Mouse (Mus musculus) hindbrain, embryonic 11.5 days (tissue): Measurements from ENCODE around the gene Arl5a. TPM values are rescaled to one million over a fixed set of nuclear protein-coding genes. Genes with fewer than 3 reads are reported as not detected.

Source experiments
- ATAC-seq: fragments of 200-750 bp; cut with Nextera tagmentation; 2 replicates; pipeline ENCODE4 v1.8.0; 2017; ENCODE audit warnings: mild to moderate bottlenecking, moderate TSS enrichment, moderate library complexity; ENCODE audit not compliant: low FRiP score
- DNase-seq: peaks from one replicate; pipeline ENCODE4 v3.0.0-alpha.2; 2015; ENCODE audit warnings: low spot score
- H3K27ac ChIP-seq: fragments of 300-500 bp; sonication (generic); 2 replicates; pipeline ENCODE4 v1.5.1; 2014; ENCODE audit warnings: mild to moderate bottlenecking, low read depth, low read length
- H3K27me3 ChIP-seq: fragments of 300-500 bp; sonication (generic); 2 replicates; pipeline ENCODE4 v1.6.1; 2014; ENCODE audit warnings: mild to moderate bottlenecking, low read length, moderate library complexity, mixed read lengths; ENCODE audit not compliant: control insufficient read depth, insufficient read depth
- H3K36me3 ChIP-seq: fragments of 300-500 bp; sonication (generic); 2 replicates; pipeline ENCODE4 v1.6.1; 2014; ENCODE audit warnings: mild to moderate bottlenecking, low read length, moderate library complexity, mixed read lengths; ENCODE audit not compliant: control insufficient read depth, insufficient read depth
- H3K4me1 ChIP-seq: fragments of 300-500 bp; sonication (generic); replicated peaks from 2 replicates; pipeline ENCODE4 v1.6.1; 2014; ENCODE audit warnings: low read length, mixed read lengths; ENCODE audit not compliant: control insufficient read depth, insufficient read depth
- H3K4me2 ChIP-seq: fragments of 300-500 bp; sonication (generic); replicated peaks from 2 replicates; pipeline ENCODE4 v1.6.1; 2014; ENCODE audit warnings: mild to moderate bottlenecking, low read depth, low read length
- H3K4me3 ChIP-seq: fragments of 300-500 bp; sonication (generic); 2 replicates; pipeline ENCODE4 v1.5.1; 2014; ENCODE audit warnings: low read depth, low read length
- H3K9ac ChIP-seq: fragments of 300-500 bp; sonication (generic); 2 replicates; pipeline ENCODE4 v1.6.1; 2014; ENCODE audit warnings: low read depth, low read length
- H3K9me3 ChIP-seq: fragments of 300-500 bp; sonication (generic); 2 replicates; pipeline ENCODE4 v1.6.1; 2016; ENCODE audit warnings: low read length; ENCODE audit not compliant: control insufficient read depth
- WGBS: fragments of 180-500 bp; shearing (Covaris S2); extraction: QIAGEN DNeasy Blood & Tissue Kit; methylation state at CpG from one replicate; pipeline ENCODE4 v1.1.7; 2014; 5-methylcytosine and 5-hydroxymethylcytosine counted together
- polyA plus RNA-seq: library from polyadenylated mRNA; unstranded; fragments of >200 nt; fragmentation: Nextera tagmentation; extraction: Ambion mirVana; gene quantifications from 2 replicates; pipeline ENCODE4 v1.2.1, GENCODE M21; 2014

Gene Arl5a
- 61.1 and 78.3 TPM in 2 replicates for polyA plus RNA-seq

DNA sequence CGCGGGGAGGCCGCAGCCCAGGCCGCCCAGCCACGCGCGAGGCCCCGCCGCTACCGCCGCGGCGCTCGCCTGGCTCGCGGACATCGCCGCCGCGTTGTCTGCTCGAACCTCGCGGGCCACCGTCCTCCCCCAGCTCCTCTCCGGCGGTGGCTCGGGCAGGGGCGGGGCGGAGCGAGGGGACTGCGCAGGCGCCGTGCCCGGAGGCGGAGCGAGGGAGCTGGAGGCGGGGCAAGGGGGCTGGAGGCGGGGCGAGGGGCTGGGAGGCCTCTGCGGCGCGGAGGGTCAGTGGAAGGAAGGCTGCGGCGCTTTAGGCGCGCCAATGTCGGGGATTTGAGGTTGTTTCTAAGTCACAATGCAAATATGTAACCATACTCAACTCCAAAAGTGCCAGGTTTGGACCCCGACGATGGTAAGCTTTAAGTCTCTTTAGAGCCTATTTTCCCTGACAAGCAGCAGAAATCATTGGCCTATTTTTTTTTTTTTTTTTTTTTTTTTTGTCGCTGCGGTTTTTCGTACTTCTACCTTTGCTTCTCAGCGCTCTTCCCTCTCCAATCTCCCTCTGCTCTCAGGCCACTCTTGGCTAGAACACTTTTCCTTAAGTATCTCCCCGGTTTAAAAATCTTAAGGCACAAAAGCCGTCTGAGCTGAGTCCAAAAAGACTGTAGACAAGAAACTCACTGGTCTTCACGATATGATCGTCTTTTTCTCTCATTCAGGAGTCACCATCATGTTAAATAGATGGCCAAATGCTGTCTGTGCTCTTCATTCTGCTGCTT lies at the start of gene Arl5a:
Gene Arl5a, minus strand, starts transcription at position 155 of the 776 bp plus-strand sequence.
- no peaks in the 10 kb centered on the region for H3K9me3 ChIP-seq
- peak within 1 kb of the TSS; percentile 78 for H3K27ac ChIP-seq
- ATAC-seq (peak; percentile 96), DNase-seq (peak; percentile 96)
- H3K36me3 ChIP-seq, result no peaks in the 10 kb centered on the region
- WGBS, result under 1% methylated on average over 53 of the region's 57 CpGs
- H3K27me3 ChIP-seq, result no peaks in the 10 kb centered on the region
- H3K4me1 ChIP-seq, result no peaks in the 10 kb centered on the region
- H3K9ac ChIP-seq, result peak within 1 kb of the TSS; percentile 80
- peak within 1 kb of the TSS; percentile 68 for H3K4me3 ChIP-seq
- peak within 1 kb of the TSS; percentile 52 for H3K4me2 ChIP-seq

DNA sequence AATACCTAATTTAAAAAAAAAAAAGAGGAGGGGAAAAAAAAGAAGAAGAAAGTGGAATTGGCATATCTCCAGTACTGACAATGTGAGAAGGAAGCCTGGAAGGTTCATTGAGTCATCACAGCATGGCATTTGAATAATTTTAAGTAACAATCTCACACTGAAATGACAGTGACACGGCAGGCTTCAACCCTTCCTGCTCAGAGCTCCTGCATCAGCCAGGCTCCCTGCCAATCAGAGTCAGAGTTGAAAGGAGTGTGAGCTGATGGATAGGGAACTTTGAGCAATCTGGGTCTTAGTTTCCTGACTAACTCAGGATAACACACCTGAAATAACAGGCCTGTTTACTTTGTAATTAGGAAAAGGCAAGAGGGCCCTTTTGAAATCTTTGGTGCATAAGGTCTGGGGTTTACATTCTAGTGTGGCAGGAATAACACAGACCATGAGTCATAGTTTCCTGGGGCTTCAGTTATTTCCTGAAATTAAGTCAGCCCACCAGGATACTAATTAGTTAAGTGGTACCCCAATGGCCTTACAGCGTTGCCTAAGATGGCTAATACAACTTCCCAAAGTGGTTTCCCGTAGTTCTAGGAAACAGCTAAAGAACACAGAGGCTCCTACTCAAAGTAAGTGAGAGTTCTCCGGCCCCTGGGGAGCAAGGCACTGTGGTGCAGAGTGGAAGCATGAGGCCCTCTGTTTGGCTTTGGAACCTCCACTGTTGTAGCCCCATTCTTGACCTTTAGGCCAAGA lies 47.0 kb upstream of the Arl5a start:
- no peaks in the 10 kb centered on the region for H3K9me3 ChIP-seq
- no peak overlapping the region for H3K9ac ChIP-seq
- ATAC-seq, result no peak
- WGBS, result 49% methylated on average over 4 of the region's 4 CpGs
- H3K4me2 ChIP-seq, result no peak overlapping the region
- H3K36me3 ChIP-seq, result no peaks in the 10 kb centered on the region
- H3K4me1 ChIP-seq, result no peaks in the 10 kb centered on the region
- H3K27me3 ChIP-seq, result no peaks in the 10 kb centered on the region
- DNase-seq, result peak; percentile 14
- H3K4me3 ChIP-seq, result no peak overlapping the region
- H3K27ac ChIP-seq, result no peak overlapping the region

DNA sequence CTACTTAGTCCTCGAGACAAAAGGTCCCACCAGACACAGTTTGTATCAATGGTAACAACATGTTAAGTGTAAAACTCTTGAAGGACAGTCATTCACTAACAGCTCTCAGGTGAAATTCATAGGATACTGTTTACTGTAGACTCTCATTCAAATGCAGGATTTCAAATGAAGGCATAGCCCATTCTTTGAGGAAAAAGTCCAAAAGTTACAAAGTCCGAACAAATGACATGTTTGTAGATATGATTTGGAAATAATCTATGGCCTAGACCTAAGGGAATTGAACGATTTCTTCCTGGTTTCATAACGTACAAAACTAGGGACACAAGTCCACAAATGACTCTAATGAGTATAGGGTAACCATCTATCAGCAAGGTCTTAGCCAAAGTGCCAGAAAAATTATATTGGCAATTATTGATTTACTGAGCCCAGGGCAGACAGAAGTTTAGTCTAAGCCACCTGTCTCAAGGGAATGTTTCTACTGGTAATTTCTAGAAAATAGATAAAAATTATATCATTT lies 45.4 kb upstream of the Arl5a start:
- no peaks in the 10 kb centered on the region for H3K4me1 ChIP-seq
- ATAC-seq (no peak), DNase-seq (no peak)
- no peaks in the 10 kb centered on the region for H3K27me3 ChIP-seq
- H3K4me2 ChIP-seq, result no peak overlapping the region
- H3K4me3 ChIP-seq, result no peak overlapping the region
- no peak overlapping the region for H3K9ac ChIP-seq
- no peaks in the 10 kb centered on the region for H3K36me3 ChIP-seq
- H3K27ac ChIP-seq, result no peak overlapping the region
- WGBS, result 89% methylated on average over 4 of the region's 4 CpGs
- no peaks in the 10 kb centered on the region for H3K9me3 ChIP-seq

DNA sequence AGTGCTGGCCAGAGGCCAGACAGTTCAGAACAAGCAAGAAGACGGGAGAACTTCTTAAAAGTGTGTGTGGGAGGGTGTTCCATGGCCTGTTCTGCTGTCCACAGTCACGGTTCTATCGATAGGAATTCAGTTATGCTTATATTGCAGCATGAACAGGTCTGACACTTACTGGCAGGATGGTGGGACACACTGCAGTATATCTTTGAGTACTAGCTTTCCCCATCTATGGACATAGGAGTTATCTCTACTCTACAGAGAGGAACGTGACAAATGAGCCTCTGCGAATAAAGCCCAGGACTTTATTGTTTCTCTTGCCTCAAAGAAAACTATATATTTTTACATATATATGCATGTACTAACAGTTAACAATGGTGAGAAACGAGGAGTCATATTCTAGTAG lies 42.9 kb upstream of the Arl5a start:
- ATAC-seq, result no peak
- Histone ChIP-seq H3K4me3 (no peak overlapping the region), H3K27me3 (no peaks in the 10 kb centered on the region), H3K9ac (no peak overlapping the region), H3K4me1 (no peaks in the 10 kb centered on the region), H3K9me3 (no peaks in the 10 kb centered on the region), H3K36me3 (no peaks in the 10 kb centered on the region), H3K27ac (no peak overlapping the region), H3K4me2 (no peak overlapping the region)
- DNase-seq, result no peak
- 85% methylated on average over 6 of the region's 6 CpGs for WGBS

DNA sequence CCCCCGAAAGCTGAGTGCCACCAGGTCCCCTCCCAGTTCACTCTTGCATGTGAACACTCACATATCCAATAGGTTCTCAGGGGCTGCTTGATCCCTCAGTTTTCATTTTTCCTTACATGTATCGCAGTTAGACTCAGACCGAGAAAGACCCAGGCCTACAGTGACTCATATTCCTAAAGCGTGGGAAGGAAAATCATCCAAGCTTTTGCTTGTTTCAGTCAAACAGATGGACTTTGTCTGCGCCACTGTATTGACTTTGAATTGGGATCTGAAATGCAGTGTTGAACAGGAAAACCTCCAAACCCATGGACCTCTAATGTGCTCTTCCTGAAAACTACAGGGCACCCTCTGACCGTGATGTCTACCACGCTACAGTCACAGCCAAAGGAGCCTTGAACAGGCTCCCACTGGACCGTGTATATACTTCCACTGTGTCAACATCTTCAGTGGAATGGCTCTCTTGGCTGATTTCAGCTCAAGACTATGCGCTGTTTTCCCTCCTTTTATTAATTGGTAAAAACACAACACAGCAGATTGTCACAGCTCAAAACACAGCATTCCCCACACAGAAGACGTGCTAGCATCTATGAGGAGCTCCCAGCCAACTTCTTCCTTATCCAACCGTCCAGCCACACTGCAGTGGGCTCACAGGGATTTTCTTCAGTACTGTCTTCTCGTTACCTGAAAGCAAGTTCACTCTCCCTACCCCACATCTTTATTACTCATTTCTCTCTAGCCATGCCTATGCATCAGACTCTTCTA lies 36.7 kb upstream of the Arl5a start:
- no peak for DNase-seq
- ATAC-seq, result no peak
- Histone ChIP-seq H3K9ac (no peak overlapping the region), H3K4me3 (no peak overlapping the region), H3K27me3 (no peaks in the 10 kb centered on the region), H3K27ac (no peak overlapping the region), H3K36me3 (no peaks in the 10 kb centered on the region), H3K4me2 (no peak overlapping the region), H3K4me1 (no peaks in the 10 kb centered on the region), H3K9me3 (no peaks in the 10 kb centered on the region)
- WGBS, result 89% methylated on average over 12 of the region's 12 CpGs

DNA sequence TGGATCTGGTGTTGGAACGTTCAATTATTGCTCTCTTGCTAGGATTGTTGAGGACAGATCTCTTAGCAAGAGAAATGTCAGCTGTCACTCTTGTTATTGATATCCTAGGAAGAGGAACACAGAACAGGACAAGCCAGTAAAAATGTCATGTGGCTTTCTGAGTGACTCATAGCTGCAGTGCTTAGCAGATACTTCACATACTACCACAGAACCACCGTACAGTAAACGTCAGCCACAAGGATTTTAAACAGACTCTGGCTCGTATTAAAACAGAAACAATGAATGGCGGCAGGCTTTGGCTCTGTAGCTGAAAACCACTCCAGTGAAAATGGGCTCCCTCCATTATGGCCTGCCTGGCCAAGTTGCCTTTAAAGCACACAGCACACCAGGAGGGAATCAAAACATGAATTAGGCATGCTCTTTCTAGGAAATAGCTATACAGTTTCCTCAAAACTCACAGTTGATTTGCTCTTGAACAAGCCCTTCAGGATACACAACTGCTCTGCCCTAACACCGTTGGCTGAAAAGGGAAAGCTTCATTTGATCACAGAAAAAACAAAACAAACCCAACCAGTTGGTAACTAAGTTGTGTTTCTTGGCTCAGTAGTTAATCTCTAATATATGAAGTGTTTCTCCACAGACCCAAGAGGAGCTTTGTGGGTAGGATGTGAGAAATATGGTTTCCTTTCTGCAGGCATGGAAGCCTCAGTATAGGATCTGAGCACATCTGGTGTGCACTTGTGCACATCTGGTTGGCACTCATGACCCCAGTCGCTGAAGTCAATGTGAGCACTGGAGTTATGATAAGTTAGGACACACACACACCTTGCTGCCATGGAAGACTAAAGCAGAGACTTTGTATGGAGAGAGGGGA lies 31.1 kb upstream of the Arl5a start:
- ATAC-seq (no peak), DNase-seq (no peak)
- WGBS, result 80% methylated on average over 7 of the region's 7 CpGs
- H3K36me3 ChIP-seq, result no peaks in the 10 kb centered on the region
- no peaks in the 10 kb centered on the region for H3K27me3 ChIP-seq
- H3K27ac ChIP-seq, result no peak overlapping the region
- no peak overlapping the region for H3K4me2 ChIP-seq
- no peak overlapping the region for H3K4me3 ChIP-seq
- no peaks in the 10 kb centered on the region for H3K9me3 ChIP-seq
- no peak overlapping the region for H3K9ac ChIP-seq
- no peaks in the 10 kb centered on the region for H3K4me1 ChIP-seq

DNA sequence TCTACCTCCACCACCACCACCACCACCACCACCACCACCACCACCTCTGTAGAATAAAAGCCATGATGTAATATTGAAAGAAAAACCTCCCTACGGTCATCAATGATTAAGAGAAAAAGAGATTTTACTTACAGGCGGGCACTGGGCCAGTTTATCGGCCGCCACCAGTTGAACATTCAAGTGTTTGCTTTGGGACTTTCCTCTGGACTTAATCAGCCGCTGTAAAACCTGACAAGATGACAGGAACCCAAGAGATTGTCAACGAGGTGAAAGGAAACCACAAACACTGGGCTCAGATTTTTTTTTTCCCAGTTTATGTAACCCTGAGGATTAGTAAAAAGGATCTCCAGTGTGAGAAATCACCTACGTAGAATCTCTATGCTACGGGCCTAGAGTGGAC lies 25.1 kb upstream of the Arl5a start:
- WGBS, result 92% methylated on average over 8 of the region's 8 CpGs

DNA sequence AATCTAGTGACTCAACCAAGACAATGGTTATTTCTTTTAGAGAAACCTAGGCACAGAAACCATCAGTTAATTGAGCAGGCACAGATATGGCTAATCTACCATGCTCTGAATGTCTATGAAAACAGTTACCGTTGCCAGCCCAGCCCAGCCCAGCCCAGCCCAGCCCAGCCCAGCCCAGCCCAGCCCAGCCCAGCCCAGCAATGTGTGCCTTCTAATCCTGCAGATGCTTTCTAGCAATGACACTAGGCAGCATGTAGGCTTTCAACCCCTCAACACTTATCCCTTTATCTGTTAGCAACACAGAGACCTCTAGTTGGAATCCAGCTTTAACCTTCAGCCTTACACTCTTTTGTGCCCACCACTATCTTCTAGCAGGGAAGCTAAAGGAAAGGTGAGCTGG lies 24.2 kb upstream of the Arl5a start:
- Histone ChIP-seq H3K27me3 (no peaks in the 10 kb centered on the region), H3K4me1 (no peaks in the 10 kb centered on the region), H3K27ac (no peak overlapping the region), H3K36me3 (no peaks in the 10 kb centered on the region), H3K4me3 (no peak overlapping the region), H3K9me3 (no peaks in the 10 kb centered on the region), H3K9ac (no peak overlapping the region), H3K4me2 (no peak overlapping the region)
- ATAC-seq, result no peak
- DNase-seq, result no peak
- 94% methylated on average over 1 of the region's 1 CpGs for WGBS

More for the DNA sequence above, 25.1 kb upstream of the Arl5a start:
- H3K4me3 ChIP-seq, result no peak overlapping the region
- H3K4me2 ChIP-seq, result no peak overlapping the region
- no peak for ATAC-seq
- H3K27ac ChIP-seq, result no peak overlapping the region
- no peaks in the 10 kb centered on the region for H3K27me3 ChIP-seq
- DNase-seq, result no peak
- H3K4me1 ChIP-seq, result no peaks in the 10 kb centered on the region
- H3K36me3 ChIP-seq, result no peaks in the 10 kb centered on the region
- H3K9ac ChIP-seq, result no peak overlapping the region
- no peaks in the 10 kb centered on the region for H3K9me3 ChIP-seq
